Mouse (Mus musculus): ENCODE data around the gene Gm49510. TPM values are rescaled to one million over a fixed set of nuclear protein-coding genes. Genes with fewer than 3 reads are reported as not detected.

Gene Gm49510
- total and polyA plus RNA-seq, 3 experiments = 0.17 to 0.27 TPM; not detected in 1

GRCm38 (mm10) chr15:78894726-78895125, 4.7 kb upstream of the Gm49510 start:
- DNase-seq (ENCODE audit: low read depth, low spot score) = no peak
- H3K9me3 ChIP-seq (replicated peaks; ENCODE audit: insufficient read depth, low read length) = no peaks in the 10 kb centered on the region
- no peak overlapping the region for H3K27ac ChIP-seq (ENCODE audit: control insufficient read depth, low read depth, low read length)
- no peak overlapping the region for H3K4me3 ChIP-seq (ENCODE audit: control insufficient read depth in 1 of 2, insufficient read depth in 1 of 2, low read depth in 2 of 2, low read length in 2 of 2)
- no peak overlapping the region for H3K9ac ChIP-seq (ENCODE audit: control insufficient read depth, low read depth, low read length, poor library complexity, severe bottlenecking)
- H3K79me2 ChIP-seq (ENCODE audit: control insufficient read depth, insufficient read depth, low read length, poor library complexity) = peaks cover under 1% of the 10 kb centered on the region
- H3K27me3 ChIP-seq (ENCODE audit: control insufficient read depth in 1 of 2, insufficient read depth in 2 of 2, low read length in 2 of 2) = no peaks in the 10 kb centered on the region
- H3K4me1 ChIP-seq (ENCODE audit: control insufficient read depth in 1 of 2, insufficient read depth in 2 of 2, low read length in 2 of 2) = peaks cover 11 to 17% of the 10 kb centered on the region in 2 experiments
- TF ChIP-seq HCFC1 (IDR thresholded peaks at IDR 0.05; ENCODE audit: low read depth, low read length) (no peak), GABPA (IDR thresholded peaks at IDR 0.05; ENCODE audit: low read depth, low read length) (no peak), UBTF (IDR thresholded peaks at IDR 0.05; ENCODE audit: borderline replicate concordance, insufficient read depth, low read depth, low read length) (no peak), E2F4 (IDR thresholded peaks at IDR 0.05; ENCODE audit: borderline replicate concordance, low read depth, low read length) (no peak), EP300 (IDR thresholded peaks at IDR 0.05; ENCODE audit: low read depth in 1 of 2, low read length in 2 of 2) (no peak), NRF1 (IDR thresholded peaks at IDR 0.05; ENCODE audit: insufficient read depth, low read depth, low read length, poor library complexity, severe bottlenecking) (no peak), RAD21 (IDR thresholded peaks at IDR 0.05; ENCODE audit: low read depth, low read length) (no peak), MEF2A (IDR thresholded peaks at IDR 0.05; ENCODE audit: extremely low read depth, insufficient replicate concordance, low read depth, low read length, poor library complexity, severe bottlenecking) (no peak), USF2 (IDR thresholded peaks at IDR 0.05; ENCODE audit: borderline replicate concordance in 1 of 2, insufficient read depth in 1 of 2, low read depth in 1 of 2, low read length in 2 of 2) (no peak), TBP (IDR thresholded peaks at IDR 0.05; ENCODE audit: low read depth, low read length) (no peak)
- H3K36me3 ChIP-seq (ENCODE audit: control insufficient read depth in 1 of 2, insufficient read depth in 2 of 2, low read length in 2 of 2) = peaks cover 0 to 15% of the 10 kb centered on the region in 2 experiments; a peak in 3 of 4 replicates

- H3K36me3 ChIP-seq (ENCODE audit: control insufficient read depth in 1 of 2, insufficient read depth in 2 of 2, low read length in 2 of 2) = peaks cover 0 to 15% of the 10 kb centered on the region in 2 experiments; a peak in 3 of 4 replicates
- H3K4me3 ChIP-seq (ENCODE audit: control insufficient read depth in 1 of 2, insufficient read depth in 1 of 2, low read depth in 2 of 2, low read length in 2 of 2) = no peak overlapping the region
- no peak overlapping the region for H3K27ac ChIP-seq (ENCODE audit: control insufficient read depth, low read depth, low read length)
Measured at GRCm38 (mm10) chr15:78895741-78896140, 3.7 kb upstream of the Gm49510 start.

More at GRCm38 (mm10) chr15:78895741-78896140, 3.7 kb upstream of the Gm49510 start:
- Histone ChIP-seq H3K79me2 (ENCODE audit: control insufficient read depth, insufficient read depth, low read length, poor library complexity) (peaks cover 10% of the 10 kb centered on the region), H3K27me3 (ENCODE audit: control insufficient read depth in 1 of 2, insufficient read depth in 2 of 2, low read length in 2 of 2) (no peaks in the 10 kb centered on the region), H3K9me3 (replicated peaks; ENCODE audit: insufficient read depth, low read length) (no peaks in the 10 kb centered on the region), H3K9ac (ENCODE audit: control insufficient read depth, low read depth, low read length, poor library complexity, severe bottlenecking) (no peak overlapping the region), H3K4me1 (ENCODE audit: control insufficient read depth in 1 of 2, insufficient read depth in 2 of 2, low read length in 2 of 2) (peaks cover 11 to 18% of the 10 kb centered on the region in 2 experiments)
- DNase-seq (ENCODE audit: low read depth, low spot score) = no peak
- TF ChIP-seq POLR2AphosphoS5 (IDR thresholded peaks at IDR 0.05; ENCODE audit: borderline replicate concordance, low read depth, low read length) (no peak), E2F4 (IDR thresholded peaks at IDR 0.05; ENCODE audit: borderline replicate concordance, low read depth, low read length) (no peak), RAD21 (IDR thresholded peaks at IDR 0.05; ENCODE audit: low read depth, low read length) (no peak), MEF2A (IDR thresholded peaks at IDR 0.05; ENCODE audit: extremely low read depth, insufficient replicate concordance, low read depth, low read length, poor library complexity, severe bottlenecking) (no peak), NRF1 (IDR thresholded peaks at IDR 0.05; ENCODE audit: insufficient read depth, low read depth, low read length, poor library complexity, severe bottlenecking) (no peak), MYC (IDR thresholded peaks at IDR 0.05; ENCODE audit: low read depth, low read length) (no peak), HCFC1 (IDR thresholded peaks at IDR 0.05; ENCODE audit: low read depth, low read length) (no peak), MAFK (IDR thresholded peaks at IDR 0.05; ENCODE audit: borderline replicate concordance, low read depth, low read length) (no peak), MXI1 (IDR thresholded peaks at IDR 0.05; ENCODE audit: low read depth, low read length) (no peak), CTCF (IDR thresholded peaks at IDR 0.05 in 2 of 3, conservative IDR thresholded peaks at IDR 0.05 in 1 of 3; ENCODE audit: control insufficient read depth in 1 of 3, insufficient read depth in 1 of 3, low read depth in 2 of 3, low read length in 3 of 3, poor library complexity in 1 of 3, severe bottlenecking in 1 of 3) (no peak), TCF12 (IDR thresholded peaks at IDR 0.05; ENCODE audit: low read depth, low read length) (no peak), JUND (IDR thresholded peaks at IDR 0.05; ENCODE audit: low read depth, low read length) (no peak), TAL1 (IDR thresholded peaks at IDR 0.05; ENCODE audit: low read length) (no peak), ZNF384 (IDR thresholded peaks at IDR 0.05; ENCODE audit: low read depth, low read length) (no peak), KAT2A (conservative IDR thresholded peaks at IDR 0.05; ENCODE audit: low read depth, low read length) (no peak), BHLHE40 (IDR thresholded peaks at IDR 0.05; ENCODE audit: borderline replicate concordance, low read depth, low read length) (no peak), POLR2AphosphoS2 (IDR thresholded peaks at IDR 0.05; ENCODE audit: low read length) (no peak), ZC3H11A (IDR thresholded peaks at IDR 0.05; ENCODE audit: low read depth, low read length) (no peak), ZKSCAN1 (IDR thresholded peaks at IDR 0.05; ENCODE audit: low read depth, low read length) (no peak), RCOR1 (IDR thresholded peaks at IDR 0.05; ENCODE audit: low read depth, low read length) (no peak)

Measured in MEL (cell line).